Mouse (Mus musculus) R1 (cell line): ENCODE measurements around the gene Rai1.

Experiments
- DNase-seq: peaks from one replicate; pipeline ENCODE4 v3.0.0-alpha.2; 2018; ENCODE audit warnings: low read depth, low spot score

The Rai1 gene

GRCm38 (mm10) chr11:60163362-60163761, 58.5 kb downstream of the Rai1 start:
- no peak for DNase-seq

DNA sequence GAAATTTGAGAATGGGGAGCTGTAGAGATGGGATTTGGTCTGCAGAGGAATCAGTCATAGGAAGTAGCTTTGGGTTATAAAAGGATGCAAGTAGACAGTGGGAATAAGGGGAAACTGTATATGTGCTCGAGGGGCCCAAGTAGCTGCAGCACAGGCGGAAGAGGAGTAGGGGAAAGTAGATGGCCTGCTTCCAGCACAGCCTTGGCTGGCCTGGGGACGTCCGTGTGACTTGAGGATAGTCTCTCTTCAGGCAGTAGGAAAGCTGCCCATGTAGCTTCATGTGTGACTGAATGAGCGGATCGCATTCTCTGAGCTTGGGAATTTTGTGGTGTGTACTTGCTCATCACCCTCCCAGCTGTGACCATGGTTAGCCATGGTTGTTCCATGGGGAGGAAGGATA, 59.6 kb downstream of the Rai1 start:
- no peak for DNase-seq

DNA sequence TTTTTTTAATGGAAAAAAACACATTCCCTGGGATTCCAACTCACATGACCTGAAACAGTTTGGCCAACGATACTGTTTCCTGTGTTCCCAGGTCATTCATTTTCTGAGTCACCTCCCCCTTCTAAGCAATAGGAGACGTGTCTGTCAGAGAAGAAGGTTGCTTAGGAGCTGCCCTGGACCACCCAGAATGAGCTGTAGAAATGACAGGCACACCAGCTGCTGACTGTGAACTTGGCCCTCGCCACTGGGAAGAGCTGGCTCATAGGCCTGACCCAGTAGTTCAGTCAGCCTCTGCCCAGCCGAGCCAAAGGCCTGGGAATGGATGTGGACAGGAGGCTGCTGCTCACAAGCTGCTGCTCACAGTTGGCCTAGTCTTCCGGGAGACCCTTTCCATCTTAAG, 60.3 kb downstream of the Rai1 start:
- DNase-seq = no peak

DNA sequence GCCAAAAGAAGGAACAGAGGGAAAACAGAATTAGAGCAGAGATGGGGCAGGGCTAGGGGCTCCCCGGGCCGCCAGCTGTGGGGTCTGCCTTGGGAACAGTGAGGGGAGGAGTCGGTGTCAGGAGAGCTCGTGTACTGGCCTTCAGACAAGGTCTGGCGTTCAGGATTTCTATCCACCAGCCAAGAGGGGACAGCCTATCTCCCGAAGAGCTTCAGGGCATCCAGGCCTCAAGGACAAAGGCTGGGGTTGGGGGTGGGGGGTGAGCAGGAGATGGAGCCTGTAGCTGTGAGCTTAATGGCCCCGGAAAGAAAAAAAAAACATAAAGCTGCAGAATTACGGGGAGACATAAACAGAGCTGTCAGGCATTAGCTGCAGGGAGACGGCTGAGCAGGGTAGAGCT, 64.0 kb downstream of the Rai1 start:
- no peak for DNase-seq

- no peak for DNase-seq
Measured at GRCm38 (mm10) chr11:60172074-60172473, 67.3 kb downstream of the Rai1 start.

GRCm38 (mm10) chr11:60173606-60174184, 68.9 kb downstream of the Rai1 start:
- DNase-seq = no peak

GRCm38 (mm10) chr11:60175371-60176181, 70.8 kb downstream of the Rai1 start:
- DNase-seq = peak; percentile 78

GRCm38 (mm10) chr11:60176182-60176974, 71.6 kb downstream of the Rai1 start:
- peak; percentile 95 for DNase-seq

- DNase-seq = no peak
Measured at GRCm38 (mm10) chr11:60176975-60177657, 72.3 kb downstream of the Rai1 start.

DNA sequence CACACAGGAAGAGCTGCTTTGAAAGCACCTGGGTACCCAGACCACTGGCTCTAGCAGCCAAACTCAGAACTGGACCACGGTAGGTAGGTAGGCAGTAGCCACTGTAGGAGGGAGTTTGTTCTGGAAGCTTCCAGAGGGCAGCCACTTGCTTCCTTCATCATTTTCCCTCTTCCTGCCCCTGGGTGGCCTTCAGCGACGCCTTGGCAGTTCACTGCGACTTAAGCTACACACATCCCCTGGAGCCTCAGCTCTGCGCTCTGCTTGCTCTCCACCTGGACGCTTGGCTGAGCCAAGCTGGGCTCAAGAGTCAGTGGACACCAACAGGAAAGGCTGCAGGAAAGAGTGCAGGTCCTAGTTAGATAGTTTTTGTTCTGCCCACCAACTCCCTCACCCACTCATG, 73.2 kb downstream of the Rai1 start:
- no peak for DNase-seq

DNA sequence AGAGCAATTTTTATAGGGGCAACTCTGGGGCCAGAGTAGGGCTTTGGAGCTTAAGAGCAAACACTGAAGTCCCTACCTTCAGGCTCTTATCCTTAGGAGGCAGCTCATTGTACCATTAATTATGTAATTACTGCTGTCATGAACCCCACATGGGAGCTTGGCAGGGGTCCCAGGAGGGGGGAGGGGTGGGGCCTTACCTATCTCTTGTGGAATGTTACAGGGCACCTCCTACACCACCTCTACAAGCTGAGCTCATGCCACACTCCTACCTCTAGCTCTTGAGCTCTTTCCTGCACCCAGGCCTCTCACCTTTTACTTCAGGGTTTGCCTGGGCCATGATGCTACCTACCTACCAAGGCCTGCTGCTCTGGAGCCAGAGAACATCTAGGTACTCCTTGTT, 73.7 kb downstream of the Rai1 start:
- peak; percentile 43 for DNase-seq

DNA sequence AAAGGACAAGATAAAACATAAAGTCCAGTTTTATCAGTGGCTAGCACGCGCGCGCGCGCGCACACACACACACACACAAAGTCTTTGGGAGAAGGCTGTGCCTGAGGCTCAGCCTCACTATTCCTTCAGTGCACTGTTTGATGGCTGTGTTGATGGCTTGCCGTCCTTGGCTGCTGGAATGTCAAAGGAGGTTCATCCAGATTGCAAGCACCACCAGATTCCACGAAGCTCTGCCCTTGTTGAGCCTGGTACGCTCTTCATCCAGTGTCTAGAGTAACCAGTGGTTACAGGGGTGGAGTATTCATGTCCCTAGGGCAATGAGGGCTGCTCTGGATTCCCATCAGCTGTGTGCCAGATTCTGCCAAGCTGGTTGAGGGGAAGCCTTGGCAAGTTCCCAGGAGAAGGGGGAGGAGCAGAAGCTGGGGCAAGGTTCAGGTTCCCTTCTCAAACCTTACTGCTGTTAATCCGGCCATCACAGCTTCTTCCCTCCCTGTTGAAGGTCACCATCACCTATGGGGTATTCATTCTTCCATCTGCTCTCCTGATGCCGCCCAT, 77.4 kb downstream of the Rai1 start:
- no peak for DNase-seq

GRCm38 (mm10) chr11:60182741-60183140, 77.9 kb downstream of the Rai1 start:
- DNase-seq = no peak

GRCm38 (mm10) chr11:60184346-60185325, 79.8 kb downstream of the Rai1 start:
- no peak for DNase-seq

GRCm38 (mm10) chr11:60185396-60186231, 80.8 kb downstream of the Rai1 start:
- no peak for DNase-seq

- no peak for DNase-seq
Measured at GRCm38 (mm10) chr11:60187070-60187469, 82.3 kb downstream of the Rai1 start.

- DNase-seq = no peak
Measured at GRCm38 (mm10) chr11:60188275-60188853, 83.6 kb downstream of the Rai1 start.

GRCm38 (mm10) chr11:60189501-60190040, 84.8 kb downstream of the Rai1 start:
- peak; percentile 39 for DNase-seq
